Mouse (Mus musculus) MN1 (cell line): ENCODE results near the gene Tnni2.
A peak's percentile ranks its signal among the peaks of the same experiment; 100 is the strongest.

ENCODE experiments used
- DNase-seq: peaks from one replicate; pipeline ENCODE4 v3.0.0-alpha.2; 2016; ENCODE audit warnings: low spot score

Gene Tnni2

GRCm38 (mm10) chr7:142483136-142483535 is 41.5 kb downstream of the Tnni2 start:
- peak; percentile 62 for DNase-seq

DNA sequence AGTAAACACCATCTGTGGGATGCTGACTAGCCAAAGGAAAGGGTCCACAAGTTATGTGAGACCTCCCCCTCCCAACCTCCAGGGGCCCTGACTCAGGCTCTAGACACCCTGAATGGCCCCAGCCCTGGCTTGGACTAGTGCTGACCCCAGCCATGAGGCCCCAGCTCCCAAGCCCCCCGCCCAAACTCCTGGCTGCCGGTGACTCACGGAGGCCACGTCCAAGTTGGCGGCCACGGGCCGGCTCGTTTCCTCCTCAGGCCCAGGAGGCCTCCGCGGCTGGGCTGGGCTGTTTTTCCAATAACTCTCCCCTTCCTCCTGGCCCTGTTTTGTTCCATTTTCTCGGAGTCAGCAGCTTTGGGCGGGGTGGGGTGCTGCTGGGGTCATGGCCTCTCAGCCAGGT is 43.2 kb downstream of the Tnni2 start:
- no peak for DNase-seq

DNA sequence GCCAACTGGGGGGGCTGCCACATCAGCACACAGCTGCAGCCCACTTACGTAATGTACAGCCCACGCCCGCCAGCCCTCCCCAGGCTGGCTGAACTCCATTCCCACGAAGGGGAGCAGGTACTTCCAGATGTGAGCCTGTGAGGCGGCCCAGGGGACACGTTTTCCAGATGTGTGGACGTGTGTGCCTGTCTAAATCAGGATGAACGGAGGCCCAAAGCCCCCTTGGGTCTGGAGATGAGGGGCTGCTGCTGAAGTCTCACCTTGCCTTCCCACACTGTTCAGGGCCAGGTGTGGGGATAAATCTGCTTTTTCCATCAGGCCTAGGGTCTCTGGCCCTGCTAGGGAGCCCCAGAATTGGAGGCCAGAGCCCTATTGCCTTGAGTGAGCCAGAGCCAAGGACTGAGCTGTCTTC is 45.1 kb downstream of the Tnni2 start:
- DNase-seq, result no peak

- DNase-seq, result peak; percentile 18
Observed at GRCm38 (mm10) chr7:142487341-142487859, 45.8 kb downstream of the Tnni2 start.

DNA sequence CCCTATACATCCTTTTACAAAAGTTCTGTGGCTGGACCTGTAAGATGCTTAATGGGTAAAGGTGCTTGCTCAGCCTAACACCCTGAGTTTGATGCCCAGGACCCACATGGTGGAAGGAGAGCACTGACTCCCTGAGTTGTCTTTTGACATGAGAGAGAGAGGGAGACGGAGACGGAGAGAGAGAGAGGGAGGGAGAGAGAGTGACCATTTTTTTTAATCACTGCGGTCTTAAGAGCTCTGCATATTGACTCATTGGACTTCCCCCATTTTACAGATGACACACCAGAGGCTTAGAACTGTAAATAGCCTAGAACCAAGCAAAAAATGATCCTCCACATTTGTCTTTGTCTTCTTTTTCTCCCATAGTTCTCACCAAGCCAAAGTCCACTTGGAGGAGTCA is 46.4 kb downstream of the Tnni2 start:
- no peak for DNase-seq

- DNase-seq, result no peak
Observed at GRCm38 (mm10) chr7:142493535-142493934, 51.9 kb downstream of the Tnni2 start.
